Mouse (Mus musculus) thymus, adult 2 months (tissue): ENCODE measurements around the gene Sh3pxd2a.

Experiments used
- CTCF ChIP-seq: fragments of 200-500 bp; IDR thresholded peaks from 2 replicates; pipeline ENCODE4 v1.5.1; 2012; ENCODE audit warnings: mild to moderate bottlenecking, control low read depth, low read length, moderate library complexity, borderline replicate concordance; ENCODE audit not compliant: control insufficient read depth, poor library complexity, insufficient read depth; ENCODE audit errors: extremely low read depth
- POLR2A ChIP-seq: fragments of 200-500 bp; IDR thresholded peaks from 2 replicates; pipeline ENCODE4 v1.6.1; 2012; ENCODE audit warnings: mild to moderate bottlenecking, low read length, control low read depth, moderate library complexity; ENCODE audit not compliant: control insufficient read depth, poor library complexity, insufficient read depth; ENCODE audit errors: extremely low read depth

DNA sequence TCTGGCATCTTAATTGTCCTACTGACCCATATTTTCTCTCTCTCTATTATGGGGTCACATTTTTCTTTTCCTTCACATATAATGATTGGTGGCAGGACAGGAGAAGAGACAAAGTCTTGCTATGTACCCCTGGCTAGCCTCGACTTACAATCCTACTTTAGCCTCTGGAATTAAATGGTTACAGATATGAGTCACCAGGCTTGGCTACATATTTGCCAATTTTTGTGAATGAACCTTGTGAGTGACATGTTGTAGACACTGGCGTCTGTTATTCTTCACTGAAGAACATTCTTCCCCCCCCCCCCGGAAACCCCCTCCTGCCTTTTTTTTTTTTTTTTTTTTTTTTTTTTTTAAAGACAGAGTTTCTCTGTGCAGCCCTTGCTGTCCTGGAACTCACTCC, 19.1 kb upstream of the Sh3pxd2a start:
- no peak for TF ChIP-seq CTCF
- no peak for TF ChIP-seq POLR2A
